Mouse (Mus musculus) CH12.LX (cell line): ENCODE measurements around the gene Hnrnpul1.

Experiments used
- CTCF ChIP-seq, 2 experiments: IDR thresholded peaks in 1 of 2; conservative IDR thresholded peaks in 1 of 2; 2 replicates each; pipeline ENCODE4 v1.5.1; 2011 to 2012; ENCODE audit warnings: low read depth in 2 of 2, low read length in 2 of 2, improper control_type of control experiment in 1 of 2, inconsistent platforms in 1 of 2, mild to moderate bottlenecking in 1 of 2, moderate library complexity in 1 of 2
- GABPA ChIP-seq: IDR thresholded peaks from 2 replicates; pipeline ENCODE4 v1.6.1; 2012; ENCODE audit warnings: low read depth, low read length, improper control_type of control experiment, inconsistent platforms; ENCODE audit not compliant: insufficient replicate concordance
- MAFK ChIP-seq: IDR thresholded peaks from 2 replicates; pipeline ENCODE4 v1.6.1; 2011; ENCODE audit warnings: low read length, improper control_type of control experiment; ENCODE audit not compliant: insufficient replicate concordance
- MAX ChIP-seq: IDR thresholded peaks from 2 replicates; pipeline ENCODE4 v1.6.1; 2011; ENCODE audit warnings: low read length, improper control_type of control experiment
- NELFE ChIP-seq: IDR thresholded peaks from 2 replicates; pipeline ENCODE4 v1.6.1; 2011; ENCODE audit warnings: low read depth, low read length, improper control_type of control experiment
- POLR2A ChIP-seq: IDR thresholded peaks from 2 replicates; pipeline ENCODE4 v1.6.1; 2011; ENCODE audit warnings: low read depth, mild to moderate bottlenecking, improper control_type of control experiment, low read length
- RCOR1 ChIP-seq: conservative IDR thresholded peaks from 2 replicates; pipeline ENCODE4 v1.6.1; 2012; ENCODE audit warnings: low read depth, mild to moderate bottlenecking, inconsistent platforms, low read length, improper control_type of control experiment
- TBP ChIP-seq: conservative IDR thresholded peaks from 2 replicates; pipeline ENCODE4 v1.6.1; 2011; ENCODE audit warnings: low read depth, low read length, improper control_type of control experiment
- USF1 ChIP-seq: IDR thresholded peaks from 2 replicates; pipeline ENCODE4 v1.6.1; 2014; ENCODE audit warnings: low read depth, mild to moderate bottlenecking, inconsistent platforms, low read length, improper control_type of control experiment
- ZMIZ1 ChIP-seq: IDR thresholded peaks from 2 replicates; pipeline ENCODE4 v1.6.1; 2012; ENCODE audit warnings: low read depth, mild to moderate bottlenecking, inconsistent platforms, low read length, improper control_type of control experiment

- TF ChIP-seq ZMIZ1 (no peak), RCOR1 (no peak), USF1 (no peak), TBP (no peak), NELFE (no peak), CTCF (conservative IDR thresholded peaks at IDR 0.05 in 1 of 2, IDR thresholded peaks at IDR 0.05 in 1 of 2; ENCODE audit: low read depth in 2 of 2, low read length in 2 of 2) (no peak), POLR2A (no peak), MAX (no peak), GABPA (no peak), MAFK (no peak)
These were observed 27.5 kb upstream of the Hnrnpul1 start for GRCm38 (mm10) chr7:25781937-25782610.
